Comparison of ENCODE assay signal across 14 mouse cellular contexts in genomic region chr5:139183131-139183530, GRCm38 (mm10). TPM values are rescaled to one million over a fixed set of nuclear protein-coding genes. Genes with fewer than 3 reads are reported as not detected.
DNase-seq lines count a peak whose midpoint lies in the region; ATAC-seq and TF ChIP-seq lines count a peak whose summit lies in the region.
"Had no signal": no experiment of that assay in that cellular context is flagged by ENCODE, and none has a peak within 500 bp of the region (broad histone marks: within the 10 kb centered on the region; RNA-seq: fewer than 3 reads in every experiment).

No protein-coding gene starts in this region.

- no peak for TF ChIP-seq CTCF in layer of hippocampus, adult 2 months (conservative IDR thresholded peaks at IDR 0.05)
- no peak for TF ChIP-seq CTCF in lung, adult 2 months (IDR thresholded peaks at IDR 0.05; ENCODE audit: insufficient read depth, low read length)

- no peaks in the 10 kb centered on the region for H3K9me3 ChIP-seq in midbrain, embryonic 11.5 days (ENCODE audit: control insufficient read depth, low read length)
- no peaks in the 10 kb centered on the region for H3K9me3 ChIP-seq in midbrain, embryonic 13.5 days
- H3K9me3 ChIP-seq: embryonic facial prominence, embryonic 10.5 days; embryonic facial prominence, embryonic 12.5 days; forebrain, embryonic 13.5 days; forebrain, embryonic 15.5 days had no signal

- H3K27ac ChIP-seq in layer of hippocampus, adult 2 months, result peak overlapping the region; percentile 50; the same call in 1 of the 2 replicates
- no peak overlapping the region for H3K27ac ChIP-seq in midbrain, embryonic 11.5 days (ENCODE audit: low read depth, low read length)
- H3K27ac ChIP-seq in midbrain, embryonic 13.5 days, result no peak overlapping the region
- H3K27ac ChIP-seq: embryonic facial prominence, embryonic 10.5 days; embryonic facial prominence, embryonic 12.5 days; forebrain, embryonic 13.5 days; forebrain, embryonic 15.5 days had no signal

- H3K4me1 ChIP-seq in midbrain, embryonic 11.5 days (ENCODE audit: control insufficient read depth, insufficient read depth, low read length), result no peaks in the 10 kb centered on the region
- H3K4me1 ChIP-seq in midbrain, embryonic 13.5 days (replicated peaks), result no peaks in the 10 kb centered on the region
- no peaks in the 10 kb centered on the region for H3K4me1 ChIP-seq in lung, adult 2 months (ENCODE audit: control insufficient read depth, insufficient read depth, low read length)
- H3K4me1 ChIP-seq: embryonic facial prominence, embryonic 10.5 days; embryonic facial prominence, embryonic 12.5 days; forebrain, embryonic 13.5 days; forebrain, embryonic 15.5 days had no signal

- H3K4me2 ChIP-seq in midbrain, embryonic 11.5 days, result no peak overlapping the region
- no peak overlapping the region for H3K4me2 ChIP-seq in midbrain, embryonic 13.5 days (replicated peaks)
- H3K4me2 ChIP-seq: embryonic facial prominence, embryonic 12.5 days; forebrain, embryonic 13.5 days; forebrain, embryonic 15.5 days had no signal

- DNase-seq in heart, adult 11 months, result peak; percentile 84
- DNase-seq in heart, adult 8-10 months (ENCODE audit: low spot score), result no peak
- peak; percentile 32 to 39 for DNase-seq in layer of hippocampus, adult 2 months (ENCODE audit: low spot score in 2 of 2)
- DNase-seq in layer of hippocampus, adult 11-12 months (ENCODE audit: low spot score), result no peak
- peak; percentile 44 for DNase-seq in midbrain, embryonic 11.5 days (ENCODE audit: low spot score, missing footprints)
- peak; percentile 62 for DNase-seq in brain, adult 2 months (ENCODE audit: low read depth, low spot score)
- DNase-seq in lung, adult 2 months, result no peak
- DNase-seq: cerebellum, adult 9-10 months had no signal

- H3K36me3 ChIP-seq in midbrain, embryonic 11.5 days (ENCODE audit: control insufficient read depth, insufficient read depth, low read length), result peaks cover 13% of the 10 kb centered on the region
- peaks cover 83% of the 10 kb centered on the region for H3K36me3 ChIP-seq in midbrain, embryonic 13.5 days

- H3K9ac ChIP-seq in midbrain, embryonic 11.5 days (ENCODE audit: low read length), result no peak overlapping the region
- H3K9ac ChIP-seq in midbrain, embryonic 13.5 days (replicated peaks), result no peak overlapping the region
- H3K9ac ChIP-seq: embryonic facial prominence, embryonic 12.5 days; forebrain, embryonic 13.5 days; forebrain, embryonic 15.5 days had no signal

- no peaks in the 10 kb centered on the region for H3K27me3 ChIP-seq in midbrain, embryonic 11.5 days (ENCODE audit: control insufficient read depth, insufficient read depth, low read length)
- H3K27me3 ChIP-seq in midbrain, embryonic 13.5 days, result no peaks in the 10 kb centered on the region
- H3K27me3 ChIP-seq: embryonic facial prominence, embryonic 12.5 days; forebrain, embryonic 13.5 days; forebrain, embryonic 15.5 days had no signal

- no peak overlapping the region for H3K4me3 ChIP-seq in layer of hippocampus, adult 2 months
- H3K4me3 ChIP-seq in midbrain, embryonic 11.5 days (ENCODE audit: low read depth, low read length), result no peak overlapping the region
- no peak overlapping the region for H3K4me3 ChIP-seq in midbrain, embryonic 13.5 days (replicated peaks)
- H3K4me3 ChIP-seq in lung, adult 2 months (replicated peaks; ENCODE audit: extremely low read depth, low read depth, low read length), result no peak overlapping the region
- H3K4me3 ChIP-seq: embryonic facial prominence, embryonic 10.5 days; embryonic facial prominence, embryonic 12.5 days; forebrain, embryonic 13.5 days; forebrain, embryonic 15.5 days had no signal

- no peak for ATAC-seq in midbrain, embryonic 11.5 days (ENCODE audit: low FRiP score)
- no peak for ATAC-seq in midbrain, embryonic 13.5 days
- ATAC-seq: forebrain, embryonic 13.5 days; forebrain, embryonic 15.5 days had no signal

- TF ChIP-seq POLR2A in lung, adult 2 months (IDR thresholded peaks at IDR 0.05; ENCODE audit: borderline replicate concordance, extremely low read depth, low read depth, low read length), result no peak

- 90% methylated on average over 2 of the region's 2 CpGs for WGBS in midbrain, embryonic 11.5 days
- 88% methylated on average over 2 of the region's 2 CpGs for WGBS in midbrain, embryonic 13.5 days
- WGBS in lung, adult 2 months, result 83% methylated on average over 2 of the region's 2 CpGs

RNA-seq across cellular contexts. Expression of gene Sun1, which starts 17.3 kb away (rescaled TPM):
- 10 to 100 TPM; 48.0 to 58.0 (median 50.7) TPM for total RNA-seq in heart, adult 8-10 months (2022)
- total RNA-seq in layer of hippocampus, adult 2 months (2021), result 10 to 100 TPM; 78.8 to 91.0 TPM
- polyA plus RNA-seq in midbrain, embryonic 11.5 days (2014; fragmentation: Nextera tagmentation; extraction: Ambion mirVana), result 41.9 and 44.6 TPM in 2 replicates
- polyA plus RNA-seq in midbrain, embryonic 13.5 days (2015; fragmentation: Nextera tagmentation; extraction: Ambion mirVana), result 45.9 and 49.1 TPM in 2 replicates
- polyA plus RNA-seq in lung, adult 2 months (2012; rRNA removed), result 48.5 and 57.9 TPM in 2 replicates

RNA-seq across cellular contexts. Expression of gene Dnaaf5, which starts 33.1 kb away (rescaled TPM):
- total RNA-seq in heart, adult 8-10 months (2022), result 10 to 100 TPM; 16.1 to 20.0 (median 18.2) TPM
- total RNA-seq in layer of hippocampus, adult 2 months (2021), result 10 to 100 TPM in 1 of 2 experiments, 1 to 10 TPM in 1; 5.7 to 10.7 TPM
- 5.2 and 5.3 TPM in 2 replicates for polyA plus RNA-seq in midbrain, embryonic 11.5 days (2014; fragmentation: Nextera tagmentation; extraction: Ambion mirVana)
- polyA plus RNA-seq in midbrain, embryonic 13.5 days (2015; fragmentation: Nextera tagmentation; extraction: Ambion mirVana), result 2.3 and 3.9 TPM in 2 replicates
- 24.5 and 25.6 TPM in 2 replicates for polyA plus RNA-seq in lung, adult 2 months (2012; rRNA removed)

RNA-seq across cellular contexts. Expression of gene Prkar1b, which starts 33.3 kb away (rescaled TPM):
- 1 to 10 TPM; 2.1 to 2.7 (median 2.3) TPM for total RNA-seq in heart, adult 8-10 months (2022)
- 100 to 1,000 TPM; 393 to 425 TPM for total RNA-seq in layer of hippocampus, adult 2 months (2021)
- 19.5 and 20.2 TPM in 2 replicates for polyA plus RNA-seq in midbrain, embryonic 11.5 days (2014; fragmentation: Nextera tagmentation; extraction: Ambion mirVana)
- polyA plus RNA-seq in midbrain, embryonic 13.5 days (2015; fragmentation: Nextera tagmentation; extraction: Ambion mirVana), result 139 and 148 TPM in 2 replicates
- 18.8 and 19.5 TPM in 2 replicates for polyA plus RNA-seq in lung, adult 2 months (2012; rRNA removed)
- total RNA-seq: MEL had no signal

Comparison
In these comparisons a context has a peak if more than half of its experiments do, and no peak if none do; other contexts are left out.
1. DNase-seq: peak in heart, adult 11 months (single experiment), layer of hippocampus, adult 2 months (2 of 2), midbrain, embryonic 11.5 days (single experiment) and brain, adult 2 months (single experiment); none in heart, adult 8-10 months (single experiment), layer of hippocampus, adult 11-12 months (single experiment) and lung, adult 2 months (single experiment).